Mouse (Mus musculus) thymus, adult 2 months (tissue): ENCODE results near the gene Mgat4c.

Source experiments
- CTCF ChIP-seq: fragments of 200-500 bp; IDR thresholded peaks from 2 replicates; pipeline ENCODE4 v1.5.1; 2012; ENCODE audit warnings: mild to moderate bottlenecking, control low read depth, low read length, moderate library complexity, borderline replicate concordance; ENCODE audit not compliant: control insufficient read depth, poor library complexity, insufficient read depth; ENCODE audit errors: extremely low read depth
- POLR2A ChIP-seq: fragments of 200-500 bp; IDR thresholded peaks from 2 replicates; pipeline ENCODE4 v1.6.1; 2012; ENCODE audit warnings: mild to moderate bottlenecking, low read length, control low read depth, moderate library complexity; ENCODE audit not compliant: control insufficient read depth, poor library complexity, insufficient read depth; ENCODE audit errors: extremely low read depth

- TF ChIP-seq CTCF (no peak), POLR2A (no peak)
Measured at GRCm38 (mm10) chr10:102056218-102056617, 374.9 kb downstream of the Mgat4c start.
